Mouse (Mus musculus) forebrain, embryonic 15.5 days (tissue): ENCODE results near the gene Clca3a2. TPM values are rescaled to one million over a fixed set of nuclear protein-coding genes. Genes with fewer than 3 reads are reported as not detected.
"Not testable (repeated sequence)": the region's sequence is repeated elsewhere in the genome, so short reads cannot be mapped to it uniquely, and the experiment has no call there.

Experiments
- ATAC-seq: fragments of 200-750 bp; cut with Nextera tagmentation; replicated peaks from 2 replicates; pipeline ENCODE4 v1.8.0; 2017; ENCODE audit warnings: mild to moderate bottlenecking, moderate TSS enrichment, moderate library complexity
- H3K27ac ChIP-seq: fragments of 300-500 bp; sonication (generic); replicated peaks from 2 replicates; pipeline ENCODE4 v1.5.1; 2015; ENCODE audit warnings: mild to moderate bottlenecking, inconsistent platforms
- H3K27me3 ChIP-seq: fragments of 300-500 bp; sonication (generic); 2 replicates; pipeline ENCODE4 v1.6.1; 2015; ENCODE audit warnings: inconsistent platforms
- H3K36me3 ChIP-seq: fragments of 300-500 bp; sonication (generic); 2 replicates; pipeline ENCODE4 v1.6.1; 2015; ENCODE audit warnings: mild to moderate bottlenecking, inconsistent platforms
- H3K4me1 ChIP-seq: fragments of 300-500 bp; sonication (generic); 2 replicates; pipeline ENCODE4 v1.6.1; 2015; ENCODE audit warnings: inconsistent platforms
- H3K4me2 ChIP-seq: fragments of 300-500 bp; sonication (generic); replicated peaks from 2 replicates; pipeline ENCODE4 v1.6.1; 2015; ENCODE audit warnings: mild to moderate bottlenecking, inconsistent platforms
- H3K4me3 ChIP-seq: fragments of 300-500 bp; sonication (generic); 2 replicates; pipeline ENCODE4 v1.5.1; 2015; ENCODE audit warnings: mild to moderate bottlenecking, inconsistent platforms
- H3K9ac ChIP-seq: fragments of 300-500 bp; sonication (generic); replicated peaks from 2 replicates; pipeline ENCODE4 v1.6.1; 2015; ENCODE audit warnings: mild to moderate bottlenecking, inconsistent platforms
- H3K9me3 ChIP-seq: fragments of 300-500 bp; sonication (generic); 2 replicates; pipeline ENCODE4 v1.6.1; 2016; ENCODE audit warnings: inconsistent platforms
- WGBS: fragments of 180-500 bp; shearing (Covaris S2); methylation state at CpG from one replicate; pipeline ENCODE4 v1.1.7; 2015; ENCODE audit warnings: mixed read lengths; 5-methylcytosine and 5-hydroxymethylcytosine counted together
- polyA plus RNA-seq: library from polyadenylated mRNA; unstranded; fragments of >200 nt; fragmentation: Nextera tagmentation; extraction: Ambion mirVana; gene quantifications from 2 replicates; pipeline ENCODE4 v1.2.1, GENCODE M21; 2015

Clca3a2 gene
- polyA plus RNA-seq, 1 experiment from 2014 or later = not detected

GRCm38 (mm10) chr3:144785181-144786148 lies 33.8 kb downstream of the Clca3a2 start:
- H3K4me1 ChIP-seq = no peaks in the 10 kb centered on the region
- no peak for ATAC-seq
- 84% methylated on average over 11 of the region's 11 CpGs for WGBS
- H3K27me3 ChIP-seq = no peaks in the 10 kb centered on the region
- no peak overlapping the region for H3K27ac ChIP-seq
- no peak overlapping the region for H3K9ac ChIP-seq
- H3K4me2 ChIP-seq = no peak overlapping the region
- no peaks in the 10 kb centered on the region for H3K36me3 ChIP-seq
- H3K4me3 ChIP-seq = no peak overlapping the region
- no peaks in the 10 kb centered on the region for H3K9me3 ChIP-seq

GRCm38 (mm10) chr3:144765161-144765560 lies 54.1 kb downstream of the Clca3a2 start:
- H3K27me3 ChIP-seq = no peaks in the 10 kb centered on the region
- H3K27ac ChIP-seq = no peak overlapping the region
- H3K4me3 ChIP-seq = no peak overlapping the region
- 93% methylated on average over 4 of the region's 4 CpGs for WGBS
- H3K9me3 ChIP-seq = no peaks in the 10 kb centered on the region
- H3K4me1 ChIP-seq = no peaks in the 10 kb centered on the region
- no peak overlapping the region for H3K4me2 ChIP-seq
- no peaks in the 10 kb centered on the region for H3K36me3 ChIP-seq
- no peak for ATAC-seq
- H3K9ac ChIP-seq = no peak overlapping the region

GRCm38 (mm10) chr3:144761454-144761853 lies 57.8 kb downstream of the Clca3a2 start:
- Histone ChIP-seq H3K4me1 (no peaks in the 10 kb centered on the region), H3K36me3 (no peaks in the 10 kb centered on the region), H3K27ac (no peak overlapping the region), H3K9me3 (no peaks in the 10 kb centered on the region), H3K9ac (no peak overlapping the region), H3K27me3 (no peaks in the 10 kb centered on the region), H3K4me3 (no peak overlapping the region), H3K4me2 (no peak overlapping the region)
- ATAC-seq = no peak
- WGBS = 80% methylated on average over 6 of the region's 6 CpGs

- no peak for ATAC-seq
- no peaks in the 10 kb centered on the region for H3K27me3 ChIP-seq
- 89% methylated on average over 11 of the region's 11 CpGs for WGBS
- H3K4me2 ChIP-seq = no peak within 1 kb of the TSS
- H3K36me3 ChIP-seq = no peaks in the 10 kb centered on the region
- H3K9ac ChIP-seq = no peak within 1 kb of the TSS
- H3K4me3 ChIP-seq = no peak within 1 kb of the TSS
- no peaks in the 10 kb centered on the region for H3K9me3 ChIP-seq
- H3K27ac ChIP-seq = no peak within 1 kb of the TSS
- no peaks in the 10 kb centered on the region for H3K4me1 ChIP-seq
Measured at GRCm38 (mm10) chr3:144760592-144761309, 58.5 kb downstream of the Clca3a2 start, which contains the start of gene Clca3a1. Clca3a1 (minus strand) TSS chr3:144760977.

- Histone ChIP-seq H3K27ac (no peak overlapping the region), H3K4me3 (no peak overlapping the region), H3K36me3 (no peaks in the 10 kb centered on the region), H3K4me1 (no peaks in the 10 kb centered on the region), H3K9me3 (no peaks in the 10 kb centered on the region), H3K27me3 (no peaks in the 10 kb centered on the region), H3K4me2 (no peak overlapping the region), H3K9ac (no peak overlapping the region)
- ATAC-seq = no peak
- 87% methylated on average over 3 of the region's 3 CpGs for whole genome bisulfite sequencing
Measured at GRCm38 (mm10) chr3:144759719-144760118, 59.6 kb downstream of the Clca3a2 start.

- not testable (repeated sequence) for H3K9me3 ChIP-seq, H3K9ac ChIP-seq, H3K27me3 ChIP-seq, H3K4me2 ChIP-seq, H3K36me3 ChIP-seq, H3K4me3 ChIP-seq, H3K4me1 ChIP-seq, H3K27ac ChIP-seq
- WGBS = 53% methylated on average over 8 of the region's 8 CpGs
- ATAC-seq = 0 out of 2 replicates have a peak, but pooled peaks have one; percentile 36
Measured at GRCm38 (mm10) chr3:144756103-144756502, 63.2 kb downstream of the Clca3a2 start.

GRCm38 (mm10) chr3:144753120-144753519 lies 66.2 kb downstream of the Clca3a2 start:
- WGBS = 5% methylated on average over 2 of the region's 2 CpGs
- no peak for ATAC-seq
- Histone ChIP-seq H3K4me1 (0 out of 2 replicates have a peak, but pooled peaks cover 3% of the 10 kb centered on the region), H3K36me3 (no peaks in the 10 kb centered on the region), H3K4me3 (no peak overlapping the region), H3K4me2 (no peak overlapping the region), H3K9ac (no peak overlapping the region), H3K9me3 (no peaks in the 10 kb centered on the region), H3K27me3 (no peaks in the 10 kb centered on the region), H3K27ac (no peak overlapping the region)

- H3K36me3 ChIP-seq, H3K4me1 ChIP-seq, H3K4me3 ChIP-seq, H3K27me3 ChIP-seq, H3K4me2 ChIP-seq, H3K9ac ChIP-seq, H3K27ac ChIP-seq, H3K9me3 ChIP-seq: not testable (repeated sequence)
- WGBS = 30% methylated on average over 20 of the region's 21 CpGs
- peak; percentile 83 for ATAC-seq
Measured at GRCm38 (mm10) chr3:144749062-144749963, 70.0 kb downstream of the Clca3a2 start.

- WGBS = 6% methylated on average over 3 of the region's 3 CpGs
- H3K4me3 ChIP-seq, H3K27ac ChIP-seq, H3K27me3 ChIP-seq, H3K36me3 ChIP-seq, H3K4me2 ChIP-seq, H3K9ac ChIP-seq, H3K4me1 ChIP-seq, H3K9me3 ChIP-seq: not testable (repeated sequence)
- peak; percentile 73 for ATAC-seq
Measured at GRCm38 (mm10) chr3:144747706-144748105, 71.6 kb downstream of the Clca3a2 start.
